Mouse (Mus musculus) heart, adult 2 months (tissue): ENCODE data around the gene Aldh18a1.

Source experiments
- CTCF ChIP-seq: fragments of 200-600 bp; IDR thresholded peaks from 2 replicates; pipeline ENCODE4 v1.8.1; 2022; ENCODE audit warnings: antibody characterized with exemption, mild to moderate bottlenecking, moderate library complexity
- EP300 ChIP-seq: fragments of 200-500 bp; IDR thresholded peaks from 2 replicates; pipeline ENCODE4 v1.6.1; 2011; ENCODE audit warnings: low read depth, low read length, control low read depth; ENCODE audit not compliant: insufficient read depth

DNA sequence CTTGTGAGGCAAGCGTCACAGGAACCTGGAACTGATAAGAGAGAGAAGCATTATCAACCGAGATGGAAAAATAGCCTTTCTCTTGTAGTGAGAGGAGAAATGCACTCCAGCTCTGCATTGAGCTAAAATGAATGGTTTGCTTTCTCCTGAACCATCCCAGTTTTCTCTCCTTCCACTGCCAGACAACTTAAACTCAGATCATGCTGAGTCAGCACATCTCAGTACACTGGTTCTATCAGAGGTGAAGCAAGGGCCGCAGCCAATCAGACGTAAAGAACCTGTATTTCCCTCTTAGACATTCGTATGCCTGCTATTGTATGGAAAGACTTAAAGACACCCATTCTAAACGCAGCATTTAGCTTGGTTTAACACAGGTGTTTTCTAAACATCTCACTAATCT is 19.4 kb upstream of the Aldh18a1 start:
- TF ChIP-seq CTCF (no peak), EP300 (no peak)
